Mouse (Mus musculus) adrenal gland, adult 8-10 months (tissue): ENCODE results near the gene Naa38. TPM values are rescaled to one million over a fixed set of nuclear protein-coding genes. Genes with fewer than 3 reads are reported as not detected.

Experiments used
- DNase-seq: peaks from one replicate; pipeline ENCODE4 v3.0.0; 2022
- total RNA-seq, 4 experiments: library from RNA; stranded (reverse); gene quantifications; 2 replicates each; pipeline ENCODE4 v1.2.4; 2022

Naa38 gene
- total RNA-seq: 100 to 1,000 TPM; 138 to 160 (median 154) TPM

DNA sequence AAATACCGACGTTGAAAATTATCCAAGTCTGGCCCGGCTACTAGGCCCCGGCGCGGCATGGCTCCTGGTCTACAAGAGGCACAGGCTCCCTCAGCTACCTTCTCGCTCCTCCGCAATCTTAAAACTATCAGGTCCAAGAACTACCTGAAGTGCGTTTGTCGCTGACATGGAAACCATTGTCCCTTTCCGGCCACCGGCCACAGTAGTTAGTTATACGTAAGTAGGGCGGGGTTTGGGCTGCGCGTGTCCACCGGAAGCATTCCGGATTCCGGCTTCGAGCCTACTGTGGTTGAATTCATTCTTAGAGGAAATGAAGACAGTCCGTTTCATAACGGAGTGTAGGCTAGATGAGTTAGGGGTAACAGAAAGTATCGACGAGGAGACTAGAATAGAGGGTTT is at the start of gene Naa38, which contains the start of gene Cyb5d1:
Naa38 (plus strand) TSS at position 253 of the 399 bp plus-strand sequence.
Cyb5d1 (minus strand) TSS at position 397 of the 399 bp plus-strand sequence.
- DNase-seq: peak; percentile 89

DNA sequence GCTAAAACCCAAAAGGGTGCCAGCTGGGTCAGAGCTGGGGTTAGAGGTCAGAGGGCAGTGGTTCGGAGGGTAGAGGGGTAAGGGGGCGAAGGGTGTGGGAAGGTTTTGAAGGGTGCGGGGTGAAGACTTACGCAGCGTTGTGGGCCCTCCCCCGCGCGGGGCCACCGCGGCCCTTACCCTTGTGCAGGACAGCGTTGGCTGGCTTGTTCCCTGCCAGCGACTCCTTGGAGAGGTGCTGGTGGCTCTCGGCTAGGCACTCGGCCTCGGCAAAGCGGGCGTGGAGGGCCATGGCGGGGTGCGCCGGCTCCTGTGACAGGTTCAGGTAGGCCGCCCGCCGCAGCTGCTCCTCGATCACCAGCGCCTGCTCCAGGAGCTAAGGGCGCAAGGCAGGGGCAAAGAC is 48.8 kb upstream of the Naa38 start:
- DNase-seq: no peak

DNA sequence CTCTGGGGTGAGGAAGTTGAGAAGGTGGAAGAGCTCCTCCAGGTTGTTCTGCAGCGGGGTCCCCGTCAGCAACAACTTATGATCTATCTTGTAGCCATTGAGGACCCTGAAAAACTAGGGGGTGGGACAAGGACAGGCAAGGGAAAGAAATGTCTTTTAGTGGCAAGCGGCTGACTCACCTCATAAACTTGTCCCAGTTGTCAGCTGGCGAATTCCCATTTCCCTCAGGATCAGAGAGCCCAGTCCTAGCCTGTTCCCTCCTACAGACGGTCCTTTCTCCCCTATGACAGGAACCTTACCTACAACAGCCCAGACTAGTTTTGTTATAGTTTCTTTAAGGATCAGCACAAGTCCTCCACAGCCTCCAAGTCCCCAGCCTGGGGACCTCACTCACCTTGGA is 38.7 kb upstream of the Naa38 start:
- DNase-seq: no peak

DNA sequence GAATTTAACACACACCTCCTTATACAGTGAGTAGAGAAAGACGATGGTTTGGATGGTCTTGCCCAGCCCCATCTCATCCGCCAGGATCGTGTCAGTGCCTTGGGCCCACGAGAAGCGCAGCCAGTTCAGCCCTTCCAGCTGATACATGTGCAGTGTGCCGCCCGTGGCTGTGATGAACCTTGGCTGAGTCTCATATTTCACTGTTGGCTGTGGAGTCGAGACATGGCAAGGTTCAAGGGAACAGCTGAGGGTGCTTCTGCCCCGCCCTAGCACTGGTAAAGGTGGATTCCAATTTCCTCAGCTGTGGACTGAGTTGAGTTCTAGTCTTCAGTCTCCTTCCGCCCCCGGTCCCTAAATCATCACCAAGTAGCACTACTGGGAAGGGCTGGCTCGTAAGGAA is 37.6 kb upstream of the Naa38 start:
- no peak for DNase-seq

DNA sequence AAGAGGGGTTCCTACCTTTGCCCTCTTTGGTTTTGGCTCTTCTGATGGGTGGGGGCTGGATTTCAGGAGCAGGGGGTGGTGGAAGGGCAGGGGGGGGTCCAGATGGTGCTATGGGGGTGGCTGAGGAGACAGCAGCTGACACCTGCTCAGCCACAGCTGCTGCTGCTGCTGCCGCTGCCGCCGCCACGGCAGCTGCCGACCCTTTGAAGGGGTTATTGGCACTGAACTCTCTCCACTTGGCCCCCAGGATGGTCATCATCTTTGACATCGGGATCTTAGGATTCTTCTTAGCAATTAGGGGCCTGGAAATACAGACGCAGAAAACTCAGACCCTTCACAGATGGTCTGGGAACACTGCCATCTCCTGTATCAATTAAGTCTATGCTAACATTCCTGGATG is 33.3 kb upstream of the Naa38 start:
- DNase-seq: no peak

DNA sequence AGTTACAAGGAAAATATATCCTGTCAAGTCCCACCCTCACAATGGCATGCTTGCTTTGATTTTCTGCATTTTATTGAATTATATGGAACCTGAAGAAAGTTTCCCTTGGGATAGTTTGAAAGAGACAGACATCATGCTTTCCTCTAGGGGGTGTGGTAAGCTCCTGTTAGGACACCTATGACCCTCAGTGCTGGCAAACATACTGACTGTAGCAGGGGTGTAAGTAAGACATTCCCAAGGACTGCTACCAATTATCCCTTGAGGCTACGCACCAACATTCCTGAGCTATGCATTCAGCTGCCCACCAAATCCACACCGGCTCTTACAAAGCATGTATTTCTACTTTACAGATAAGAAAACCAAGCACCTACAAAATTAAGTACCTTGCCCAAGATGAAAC is 32.8 kb upstream of the Naa38 start:
- no peak for DNase-seq

DNA sequence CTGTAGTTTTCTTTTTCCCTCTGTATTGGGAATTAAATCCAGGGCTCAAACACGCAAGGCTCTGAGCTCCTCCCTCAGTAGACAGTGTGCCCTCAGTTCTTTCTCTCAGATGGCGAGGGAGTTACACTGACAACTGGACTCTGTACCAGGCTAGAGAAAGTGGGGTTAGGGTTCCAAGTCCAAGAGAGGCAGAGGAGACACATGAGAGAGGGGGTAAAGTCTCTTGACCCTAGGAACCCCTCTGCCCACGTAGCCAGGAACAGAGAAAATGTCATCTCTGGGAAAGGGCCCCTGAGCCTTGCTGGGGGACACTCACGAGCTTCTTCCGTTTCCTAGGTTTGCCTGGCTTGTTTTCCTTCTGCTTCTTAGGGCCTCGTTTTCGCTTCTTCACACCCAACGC is 30.9 kb upstream of the Naa38 start:
- no peak for DNase-seq

DNA sequence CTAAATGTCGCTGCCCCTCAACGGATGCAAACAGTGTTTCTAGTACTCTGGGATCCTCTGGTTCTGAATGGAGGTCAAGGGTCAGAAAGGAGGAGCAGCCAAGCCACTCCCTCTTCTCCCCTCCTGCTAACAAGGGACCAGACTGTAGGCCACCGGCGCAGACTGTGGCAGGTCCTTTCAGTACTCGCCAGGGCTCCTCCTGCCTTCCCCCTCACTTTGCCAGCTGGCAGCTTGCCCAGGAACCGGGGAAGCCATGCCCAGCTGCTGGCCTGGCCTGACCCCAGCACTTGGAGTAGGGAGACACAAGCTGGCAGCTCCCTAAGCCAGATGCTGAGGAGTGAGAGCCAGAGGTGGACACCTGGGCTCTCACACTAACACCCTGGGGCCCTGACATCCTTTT is 30.4 kb upstream of the Naa38 start:
- peak; percentile 94 for DNase-seq

DNA sequence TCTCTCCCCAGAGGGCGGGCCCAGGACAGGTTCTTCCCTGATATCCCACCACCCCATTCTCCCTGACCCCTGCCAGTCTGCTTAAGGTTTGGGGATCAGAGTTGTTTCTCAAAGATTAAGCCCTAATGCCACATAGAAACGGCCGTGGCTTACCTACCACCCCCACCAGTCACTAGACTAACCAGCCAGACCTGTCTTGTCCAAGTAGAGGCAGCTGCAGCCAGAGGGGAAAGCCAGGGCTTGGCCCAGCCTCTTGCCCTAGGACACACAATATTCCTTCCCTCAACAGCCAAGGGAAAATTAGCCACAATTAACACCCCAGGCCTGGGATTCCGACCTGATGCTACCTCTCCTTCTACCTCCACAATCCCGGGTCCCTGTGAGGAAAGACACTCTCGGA is 29.6 kb upstream of the Naa38 start:
- no peak for DNase-seq

DNA sequence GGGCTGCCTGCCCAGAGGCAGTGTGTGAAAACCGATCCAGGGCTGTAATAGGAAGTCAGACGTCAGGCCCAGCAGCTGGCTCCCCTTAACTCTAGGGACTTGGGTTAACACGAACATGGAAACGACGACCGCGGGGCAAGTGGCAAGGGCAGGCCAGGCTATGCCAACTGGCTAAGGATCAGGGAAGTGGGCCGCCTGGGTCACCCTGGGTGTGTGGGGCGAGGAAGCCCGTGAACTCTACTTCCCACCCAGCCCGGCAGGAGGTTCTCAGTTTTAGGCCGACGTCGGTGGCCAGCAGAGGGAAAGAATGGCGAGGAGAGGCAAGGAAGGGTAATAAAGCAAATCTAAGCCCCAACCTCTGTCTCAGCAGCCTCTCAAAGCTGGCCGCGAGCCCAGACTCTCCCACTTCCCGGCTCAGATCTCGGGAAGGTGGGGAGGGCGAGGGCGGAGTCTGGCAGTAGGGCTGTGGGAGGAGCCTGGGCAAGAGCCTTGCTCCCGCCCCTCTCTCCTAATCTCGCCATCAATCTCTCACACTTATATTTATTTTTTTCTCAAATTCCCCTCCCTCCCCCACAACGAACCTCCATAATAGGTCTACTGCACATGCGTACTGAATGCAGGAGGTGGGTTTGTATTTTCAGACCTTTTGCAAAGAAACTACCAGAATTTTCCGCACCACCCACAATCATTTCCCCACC is 29.0 kb upstream of the Naa38 start:
- peak; percentile 94 for DNase-seq

DNA sequence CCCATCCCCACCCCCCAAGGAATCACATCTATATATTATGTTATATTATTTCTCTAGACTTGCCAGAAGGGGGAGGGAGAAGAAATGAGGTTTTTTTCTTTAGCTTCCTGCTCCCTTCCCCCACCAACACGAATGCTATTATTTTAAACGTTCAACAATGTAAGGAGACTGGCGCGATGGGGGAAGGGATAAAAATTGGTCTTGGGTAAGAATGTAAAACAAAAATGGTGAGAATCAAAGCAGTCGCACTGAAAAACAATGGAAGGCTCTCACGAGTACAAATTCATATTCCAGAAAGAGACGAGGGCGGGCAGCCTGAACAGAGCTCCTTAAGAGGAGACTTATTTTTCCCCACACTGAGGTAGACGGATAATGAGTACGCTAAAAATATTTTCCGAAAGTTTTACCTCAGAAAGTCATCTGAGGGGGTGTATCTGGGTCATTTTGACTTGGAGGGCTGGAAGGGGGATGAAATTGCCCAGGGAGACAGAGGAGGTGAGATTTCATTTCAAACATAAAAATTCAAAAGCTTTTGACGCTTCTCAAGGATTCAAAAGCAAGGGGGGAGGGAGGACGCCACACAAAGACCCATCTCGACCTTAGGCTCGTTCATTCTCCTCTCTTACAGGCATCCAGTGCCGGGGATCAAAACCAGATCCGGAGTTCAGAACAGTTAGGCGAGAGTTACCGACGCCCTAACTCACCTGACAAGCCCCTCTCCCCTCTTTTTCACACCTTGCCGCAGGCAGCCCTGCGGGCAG is 28.3 kb upstream of the Naa38 start:
- DNase-seq: no peak

DNA sequence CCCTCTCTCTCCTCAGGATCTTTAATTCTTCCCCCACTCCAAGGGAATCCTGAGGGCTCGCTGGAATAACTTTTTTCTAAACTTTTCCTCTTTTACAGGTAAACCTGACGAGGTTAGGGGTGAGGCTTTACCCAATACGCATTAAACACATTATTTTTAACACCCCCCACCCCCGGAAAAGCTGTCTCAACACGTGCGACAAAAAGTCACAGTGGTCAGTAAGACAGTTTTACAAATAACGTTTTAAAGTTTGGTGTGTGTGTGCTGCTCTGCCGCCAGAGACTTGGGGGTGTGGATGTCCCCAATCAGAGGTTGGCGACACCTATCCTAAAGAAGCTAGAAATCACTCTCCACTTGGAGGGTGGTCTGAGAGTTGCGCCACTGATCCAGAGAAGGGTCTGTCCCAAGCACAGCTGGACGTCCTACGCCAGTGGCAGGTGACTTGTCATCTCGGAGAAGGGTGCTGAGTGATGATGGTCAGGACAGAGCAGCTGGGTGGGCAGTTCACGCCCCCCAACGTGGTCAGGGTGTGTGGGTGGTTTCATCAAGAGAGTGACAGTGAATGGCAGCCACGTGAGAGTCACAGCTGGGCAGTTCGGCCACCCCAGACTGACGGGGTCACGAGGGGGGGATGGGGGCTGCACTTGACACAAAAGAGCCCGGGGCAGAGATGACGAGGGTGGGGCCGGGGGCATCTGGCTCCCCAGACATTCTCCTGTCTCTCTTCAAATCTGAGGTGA is 27.5 kb upstream of the Naa38 start:
- no peak for DNase-seq

DNA sequence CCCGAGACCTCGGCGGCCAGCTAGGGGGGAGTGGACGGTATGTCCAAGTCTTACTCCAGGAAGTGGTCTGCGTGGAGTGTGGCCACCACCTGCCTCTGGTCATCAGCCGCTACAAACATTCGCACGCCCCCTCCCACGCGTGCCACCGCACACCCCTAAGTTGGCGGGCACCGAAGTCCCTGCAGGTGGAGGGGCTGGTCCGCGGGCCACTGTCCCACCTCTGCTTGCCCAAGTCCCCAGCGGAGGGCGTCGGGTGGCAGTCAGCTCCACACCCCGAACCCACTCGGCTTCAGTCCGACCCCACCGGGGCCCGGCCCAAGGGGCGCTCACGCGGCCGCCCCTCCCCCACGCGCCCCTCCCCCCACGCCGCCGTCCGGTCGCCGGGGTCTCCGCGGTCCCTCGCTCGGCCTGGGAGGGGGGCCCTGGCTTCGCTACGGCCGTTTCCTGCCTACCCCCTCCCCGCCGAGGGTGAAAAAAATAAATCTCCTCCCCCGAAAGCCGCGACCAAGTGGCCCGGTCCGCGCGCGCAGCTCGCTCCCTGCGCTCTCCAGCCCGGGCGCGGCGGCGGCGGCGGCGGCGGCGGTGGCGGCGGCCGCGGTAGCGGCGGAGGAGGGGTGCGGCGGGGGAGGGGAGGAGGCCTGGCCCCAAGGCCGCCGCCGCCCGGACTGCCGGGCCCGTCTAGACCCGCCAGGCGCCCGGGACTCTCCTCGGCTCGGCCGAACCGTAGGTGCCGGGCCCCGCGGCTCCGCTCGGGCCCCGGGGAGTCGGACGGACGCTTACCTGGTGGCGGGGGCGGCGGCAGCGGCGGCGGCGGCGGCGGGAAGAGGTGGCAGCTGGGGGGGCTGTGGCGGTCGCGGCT is 26.7 kb upstream of the Naa38 start:
- DNase-seq: no peak

DNA sequence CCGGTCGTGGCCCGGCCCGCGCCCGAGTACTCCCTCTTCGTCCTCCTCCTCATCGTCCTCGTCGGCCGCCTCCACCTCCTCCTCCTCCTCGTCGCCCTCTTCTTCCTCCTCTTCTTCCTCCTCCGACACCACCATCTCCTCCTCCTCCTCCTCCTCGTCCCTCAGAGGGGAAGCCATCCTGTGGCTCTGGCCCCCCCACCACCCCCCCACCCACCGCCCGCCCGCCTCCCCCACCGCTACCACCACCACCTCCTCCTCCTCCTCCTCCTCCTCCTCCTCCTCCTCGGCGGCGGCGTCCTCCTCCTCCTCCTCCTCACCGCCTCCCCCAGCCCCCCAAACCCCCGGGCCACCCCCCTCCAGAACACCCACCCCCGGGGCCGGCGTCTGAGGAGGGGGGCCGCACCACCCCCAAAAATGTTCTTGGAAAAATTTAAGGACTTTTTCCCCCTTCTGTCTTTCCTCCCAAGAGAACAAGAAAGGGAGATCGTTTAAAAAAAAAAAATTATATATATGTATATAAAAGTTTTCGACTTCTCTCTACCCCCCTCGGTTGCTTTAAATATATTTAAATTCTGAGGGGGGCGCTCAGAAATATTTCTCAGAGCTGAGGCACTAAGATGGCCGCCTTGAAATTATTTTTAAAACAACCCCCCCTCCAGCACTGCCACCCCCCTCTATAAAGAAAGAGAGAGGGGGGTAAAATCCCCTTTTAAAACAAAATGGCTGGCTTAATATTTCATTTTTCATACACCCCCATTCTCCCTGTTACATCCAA is 25.9 kb upstream of the Naa38 start, which contains the start of gene Chd3:
Chd3 (minus strand) TSS at position 192 of the 775 bp plus-strand sequence.
- DNase-seq: no peak

DNA sequence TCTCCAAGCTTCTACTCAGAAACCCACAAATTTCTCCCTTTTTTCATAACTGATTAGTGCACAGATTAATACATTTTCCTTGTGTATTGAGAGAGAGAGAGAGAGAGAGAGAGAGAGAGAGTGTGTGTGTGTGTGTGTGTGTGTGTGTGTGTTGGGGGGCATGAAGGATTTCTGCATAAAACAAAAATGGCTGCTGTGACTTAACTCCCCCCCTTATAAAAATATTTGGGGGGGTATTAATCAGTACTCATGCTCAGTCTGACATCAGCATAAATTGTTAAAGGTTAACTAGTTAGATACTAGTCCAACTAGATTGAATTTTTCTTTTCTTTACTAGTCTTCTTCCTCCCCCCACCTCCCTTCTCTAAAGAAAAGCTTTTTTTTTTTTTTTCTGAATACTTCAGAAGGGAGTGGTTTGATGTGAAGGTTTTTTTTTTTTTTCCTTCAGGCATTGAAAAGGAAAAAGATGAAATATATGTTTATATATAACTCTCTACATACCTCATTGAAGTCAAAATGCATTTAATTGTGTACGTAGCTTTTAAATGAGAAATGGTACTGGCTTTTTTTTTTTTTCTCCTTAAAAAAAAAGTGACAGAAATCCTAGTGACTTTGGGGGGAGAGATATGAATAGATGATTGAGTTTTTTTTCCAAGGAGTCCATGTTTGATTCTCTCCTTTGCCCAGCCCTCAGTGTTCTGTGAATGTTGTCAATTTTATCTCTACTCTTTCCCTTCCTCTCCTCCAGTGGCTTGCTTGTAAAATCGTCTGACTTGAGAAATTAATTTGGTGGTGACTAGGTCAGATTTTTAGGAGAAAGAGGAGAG is 25.1 kb upstream of the Naa38 start:
- no peak for DNase-seq

DNA sequence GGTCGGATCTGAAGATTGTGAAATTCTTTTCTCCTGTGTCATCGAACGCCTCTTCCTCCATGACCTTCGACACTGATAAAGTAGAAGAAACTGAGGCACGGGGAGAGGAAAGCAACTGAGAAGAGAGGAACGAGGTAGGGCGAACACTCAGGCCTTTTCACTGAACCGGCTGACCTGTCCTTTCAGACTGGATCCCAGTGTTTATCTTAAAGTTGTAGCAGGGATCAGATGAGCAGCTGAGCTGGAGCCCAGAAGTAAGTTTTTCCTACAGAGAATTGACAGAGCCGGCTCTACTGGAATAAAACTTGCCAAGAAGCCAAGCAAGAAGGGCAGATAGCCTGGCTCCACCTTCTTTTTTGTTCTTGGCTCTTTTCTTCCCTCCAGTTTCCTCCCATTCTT is 24.5 kb upstream of the Naa38 start:
- DNase-seq: no peak

DNA sequence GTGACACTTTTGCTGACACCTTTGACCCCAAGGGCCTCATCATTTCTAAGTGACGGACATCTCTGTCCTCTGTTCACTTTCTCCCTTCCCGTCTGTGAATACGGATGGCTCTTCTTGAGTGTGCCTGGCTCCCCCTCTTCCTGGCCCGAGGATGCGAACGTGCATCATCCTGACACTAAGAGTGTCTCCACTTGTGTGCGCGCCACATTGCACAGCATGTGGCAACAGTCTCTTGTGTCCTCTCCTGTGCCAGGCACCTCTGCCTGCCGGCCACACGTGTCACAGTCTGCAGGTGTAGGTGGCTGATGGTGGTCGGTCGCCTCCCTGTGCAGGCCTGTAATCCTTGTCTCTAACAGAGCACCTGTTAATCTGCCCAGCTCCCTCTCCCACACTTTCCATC is 23.7 kb upstream of the Naa38 start:
- no peak for DNase-seq

DNA sequence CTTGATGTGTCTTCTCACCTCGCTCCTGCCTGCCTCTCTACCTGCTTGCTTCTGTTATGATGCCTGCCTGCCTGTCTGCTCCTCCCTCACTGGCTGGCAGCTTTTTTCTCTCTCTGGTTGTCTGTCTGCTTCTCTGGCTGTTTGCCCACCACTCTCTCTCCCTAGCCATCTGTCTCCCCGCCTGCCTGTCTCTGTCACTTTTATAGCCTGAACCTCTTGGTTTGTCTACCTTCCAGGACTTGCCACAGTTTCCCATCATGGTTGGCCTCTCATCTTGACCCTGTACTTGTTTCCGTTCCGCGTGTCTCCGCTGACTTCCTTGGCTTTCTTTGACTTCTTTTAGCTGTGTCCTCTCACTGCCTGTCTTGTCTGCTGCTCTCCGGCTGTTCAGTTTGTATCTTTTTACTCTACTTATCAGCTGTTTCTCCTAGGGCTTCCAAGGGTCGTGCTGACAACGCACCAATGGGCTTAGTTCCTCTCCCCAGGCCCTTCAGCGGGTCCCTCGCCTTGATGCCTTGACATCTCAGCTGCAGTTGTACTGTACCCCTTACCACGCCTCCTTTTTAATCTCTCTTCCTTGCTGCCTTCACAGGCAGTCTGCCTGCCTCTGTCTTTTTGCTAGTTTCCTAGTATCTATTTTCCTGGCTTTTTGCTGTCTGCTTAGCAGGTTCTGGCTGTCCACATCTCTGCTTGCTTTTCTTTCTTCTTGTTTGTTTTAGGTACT is 23.1 kb upstream of the Naa38 start:
- no peak for DNase-seq

DNA sequence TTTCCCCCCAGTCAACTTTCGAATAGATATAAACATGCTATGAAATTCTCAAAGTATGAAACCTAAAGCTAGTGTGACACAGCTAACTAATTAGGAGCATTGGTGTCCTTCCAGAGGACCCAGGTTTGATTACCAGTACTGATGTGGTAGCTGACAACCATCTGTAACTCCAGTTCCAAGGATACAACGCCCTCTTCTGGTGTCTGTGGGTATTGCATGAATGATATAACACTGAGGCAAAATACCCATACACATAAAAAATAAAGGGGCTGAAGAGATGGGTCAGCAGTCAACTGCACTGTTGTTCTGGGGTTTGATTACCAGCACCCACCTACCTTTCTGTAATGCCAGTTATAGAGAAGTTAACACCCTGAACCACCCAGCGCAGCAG is 22.5 kb upstream of the Naa38 start:
- DNase-seq: no peak
